ENCODE assay signal across 15 mouse cellular contexts in genomic region chr7:4947855-4948254, GRCm38 (mm10). TPM values are rescaled to one million over a fixed set of nuclear protein-coding genes. Genes with fewer than 3 reads are reported as not detected.
DNase-seq lines count a peak whose midpoint lies in the region; ATAC-seq and TF ChIP-seq lines count a peak whose summit lies in the region.
"Had no signal": no experiment of that assay in that cellular context is flagged by ENCODE, and none has a peak within 500 bp of the region (broad histone marks: within the 10 kb centered on the region; RNA-seq: fewer than 3 reads in every experiment).

No protein-coding gene starts in this region.

- no peak overlapping the region for H3K4me3 ChIP-seq in midbrain, postnatal 0 days (ENCODE audit: low read depth, low read length)
- H3K4me3 ChIP-seq in midbrain, embryonic 15.5 days = no peak overlapping the region
- H3K4me3 ChIP-seq: forebrain, embryonic 15.5 days; hindbrain, embryonic 10.5 days had no signal

- no peak overlapping the region for H3K9ac ChIP-seq in midbrain, postnatal 0 days (replicated peaks; ENCODE audit: low read length, poor library complexity, severe bottlenecking)
- H3K9ac ChIP-seq in midbrain, embryonic 15.5 days = no peak overlapping the region
- H3K9ac ChIP-seq: forebrain, embryonic 15.5 days had no signal

- H3K4me1 ChIP-seq in midbrain, postnatal 0 days (ENCODE audit: insufficient read depth, low read length) = no peaks in the 10 kb centered on the region
- H3K4me1 ChIP-seq in midbrain, embryonic 15.5 days = no peaks in the 10 kb centered on the region

- peak; percentile 17 for DNase-seq in midbrain, postnatal 0 days (ENCODE audit: low spot score)
- DNase-seq in adrenal gland, postnatal 10 days = peak; percentile 79
- peak; percentile 75 to 85 for DNase-seq in gastrocnemius, adult 8-10 months (ENCODE audit: low spot score in 2 of 2)
- peak; percentile 51 for DNase-seq in lung, postnatal 25 days (ENCODE audit: low spot score)
- no peak for DNase-seq in spleen, adult 12 weeks (ENCODE audit: low spot score)
- DNase-seq in right cerebral cortex, postnatal 10 days (ENCODE audit: low spot score in 2 of 2) = no peak
- DNase-seq: right cerebral cortex, postnatal 14 days; thymus, postnatal 14 days had no signal

- no peak overlapping the region for H3K4me2 ChIP-seq in midbrain, postnatal 0 days (ENCODE audit: low read depth, low read length, poor library complexity, severe bottlenecking)
- H3K4me2 ChIP-seq in midbrain, embryonic 15.5 days = no peak overlapping the region
- H3K4me2 ChIP-seq: forebrain, embryonic 15.5 days had no signal

- H3K27ac ChIP-seq in midbrain, postnatal 0 days (ENCODE audit: low read depth, low read length) = no peak overlapping the region
- no peak overlapping the region for H3K27ac ChIP-seq in midbrain, embryonic 15.5 days
- H3K27ac ChIP-seq: forebrain, embryonic 15.5 days; hindbrain, embryonic 10.5 days had no signal

- no peak for ATAC-seq in midbrain, postnatal 0 days (ENCODE audit: low FRiP score)
- ATAC-seq in midbrain, embryonic 15.5 days (replicated peaks) = no peak
- ATAC-seq: forebrain, embryonic 15.5 days had no signal

- H3K36me3 ChIP-seq in midbrain, postnatal 0 days (ENCODE audit: insufficient read depth, low read length) = no peaks in the 10 kb centered on the region
- H3K36me3 ChIP-seq in midbrain, embryonic 15.5 days (replicated peaks) = no peaks in the 10 kb centered on the region
- H3K36me3 ChIP-seq: forebrain, embryonic 15.5 days; G1E; hindbrain, embryonic 10.5 days had no signal

- no peaks in the 10 kb centered on the region for H3K27me3 ChIP-seq in midbrain, postnatal 0 days (ENCODE audit: insufficient read depth, low read length)
- H3K27me3 ChIP-seq in midbrain, embryonic 15.5 days (replicated peaks) = no peaks in the 10 kb centered on the region
- H3K27me3 ChIP-seq: forebrain, embryonic 15.5 days had no signal

- no peak for TF ChIP-seq CTCF in midbrain, postnatal 0 days (IDR thresholded peaks at IDR 0.05)

- no peaks in the 10 kb centered on the region for H3K9me3 ChIP-seq in midbrain, postnatal 0 days (ENCODE audit: low read length)
- H3K9me3 ChIP-seq in midbrain, embryonic 15.5 days = no peaks in the 10 kb centered on the region
- H3K9me3 ChIP-seq: forebrain, embryonic 15.5 days; G1E had no signal

- 64% methylated on average over 2 of the region's 2 CpGs for WGBS in midbrain, postnatal 0 days
- WGBS in midbrain, embryonic 15.5 days = 58% methylated on average over 2 of the region's 2 CpGs

RNA-seq across cellular contexts. Expression of gene Sbk2, which starts 16.4 kb away (rescaled TPM):
- total RNA-seq in midbrain, postnatal 0 days (2014; rRNA removed) = 0.49 TPM in 1 of 2 replicates, not detected in the other
- polyA plus RNA-seq in midbrain, postnatal 0 days (2015; fragmentation: Nextera tagmentation; extraction: Ambion mirVana) = 0.20 TPM in 1 of 2 replicates, not detected in the other
- polyA plus RNA-seq in midbrain, embryonic 15.5 days (2015; fragmentation: Nextera tagmentation; extraction: Ambion mirVana) = 0.29 TPM in 1 of 2 replicates, not detected in the other
- 1 to 10 TPM; 1.6 to 3.1 TPM for total RNA-seq in adrenal gland, postnatal 10 days (2021)
- total RNA-seq in gastrocnemius, adult 8-10 months (2022) = 10 to 100 TPM; 55.4 to 88.7 (median 62.8) TPM
- total RNA-seq: common myeloid progenitor, adult 5-6 weeks had no signal
- polyA plus RNA-seq: forebrain, embryonic 15.5 days; G1E; hindbrain, embryonic 10.5 days; liver, embryonic 16.5 days had no signal

RNA-seq across cellular contexts. Expression of gene Ssc5d, which starts 22.3 kb away (rescaled TPM):
- total RNA-seq in midbrain, postnatal 0 days (2014; rRNA removed) = 1.9 and 3.4 TPM in 2 replicates
- polyA plus RNA-seq in midbrain, postnatal 0 days (2015; fragmentation: Nextera tagmentation; extraction: Ambion mirVana) = 1.2 and 1.6 TPM in 2 replicates
- polyA plus RNA-seq in midbrain, embryonic 15.5 days (2015; fragmentation: Nextera tagmentation; extraction: Ambion mirVana) = 1.0 and 1.4 TPM in 2 replicates
- 1 to 10 TPM; 5.9 to 6.9 TPM for total RNA-seq in adrenal gland, postnatal 10 days (2021)
- 1 to 10 TPM; 1.9 to 4.6 (median 2.5) TPM for total RNA-seq in gastrocnemius, adult 8-10 months (2022)
- total RNA-seq: common myeloid progenitor, adult 5-6 weeks had no signal

RNA-seq across cellular contexts. Expression of gene Sbk3, which starts 23.1 kb away (rescaled TPM):
- total RNA-seq in midbrain, postnatal 0 days (2014; rRNA removed) = 0.49 and 1.8 TPM in 2 replicates
- polyA plus RNA-seq in midbrain, postnatal 0 days (2015; fragmentation: Nextera tagmentation; extraction: Ambion mirVana) = 0.45 and 0.46 TPM in 2 replicates
- 0.32 and 0.41 TPM in 2 replicates for polyA plus RNA-seq in midbrain, embryonic 15.5 days (2015; fragmentation: Nextera tagmentation; extraction: Ambion mirVana)
- under 1 TPM; 0.24 to 0.30 TPM for total RNA-seq in adrenal gland, postnatal 10 days (2021)
- 1 to 10 TPM in 3 of 4 experiments, under 1 TPM in 1; 0.58 to 1.6 (median 1.1) TPM for total RNA-seq in gastrocnemius, adult 8-10 months (2022)
- total RNA-seq: common myeloid progenitor, adult 5-6 weeks had no signal
- polyA plus RNA-seq: G1E; kidney, embryonic 16.5 days; liver, embryonic 16.5 days had no signal

RNA-seq across cellular contexts. Expression of gene Nat14, which starts 26.0 kb away (rescaled TPM):
- total RNA-seq in midbrain, postnatal 0 days (2014; rRNA removed) = 44.8 and 49.7 TPM in 2 replicates
- 33.2 and 35.9 TPM in 2 replicates for polyA plus RNA-seq in midbrain, postnatal 0 days (2015; fragmentation: Nextera tagmentation; extraction: Ambion mirVana)
- polyA plus RNA-seq in midbrain, embryonic 15.5 days (2015; fragmentation: Nextera tagmentation; extraction: Ambion mirVana) = 46.3 and 47.7 TPM in 2 replicates
- 1 to 10 TPM; 5.5 to 8.5 TPM for total RNA-seq in adrenal gland, postnatal 10 days (2021)
- 1 to 10 TPM; 4.2 to 5.2 (median 4.6) TPM for total RNA-seq in gastrocnemius, adult 8-10 months (2022)

RNA-seq across cellular contexts. Expression of gene Zfp628, which starts 32.8 kb away (rescaled TPM):
- total RNA-seq in midbrain, postnatal 0 days (2014; rRNA removed) = 10.6 and 12.3 TPM in 2 replicates
- polyA plus RNA-seq in midbrain, postnatal 0 days (2015; fragmentation: Nextera tagmentation; extraction: Ambion mirVana) = 5.1 and 5.6 TPM in 2 replicates
- polyA plus RNA-seq in midbrain, embryonic 15.5 days (2015; fragmentation: Nextera tagmentation; extraction: Ambion mirVana) = 4.5 and 4.6 TPM in 2 replicates
- total RNA-seq in adrenal gland, postnatal 10 days (2021) = 10 to 100 TPM; 14.7 to 16.4 TPM
- 10 to 100 TPM in 2 of 4 experiments, 1 to 10 TPM in 2; 8.3 to 10.7 (median 9.7) TPM for total RNA-seq in gastrocnemius, adult 8-10 months (2022)

Comparison
In these comparisons a context has a peak if more than half of its experiments do, and no peak if none do; other contexts are left out.
1. DNase-seq: peak in midbrain, postnatal 0 days (single experiment), adrenal gland, postnatal 10 days (single experiment), gastrocnemius, adult 8-10 months (2 of 2) and lung, postnatal 25 days (single experiment); none in spleen, adult 12 weeks (single experiment) and right cerebral cortex, postnatal 10 days (0 of 2).
2. RNA of gene Sbk2, which starts 16.4 kb away (total RNA-seq): 55.4 to 88.7 TPM in gastrocnemius, adult 8-10 months; 1.6 to 3.1 TPM in adrenal gland, postnatal 10 days and 0.49 TPM in midbrain, postnatal 0 days; every median in the first group is over 10 times any median in the second.